Mouse (Mus musculus) brain, embryonic 18.5 days (tissue): ENCODE data around the gene Specc1l.
"Not testable (repeated sequence)": the region's sequence is repeated elsewhere in the genome, so short reads cannot be mapped to it uniquely, and the experiment has no call there.

Source experiments
- DNase-seq: peaks from one replicate; pipeline ENCODE4 v3.0.0-alpha.2; 2012; ENCODE audit warnings: low read depth, low spot score

The Specc1l gene

DNA sequence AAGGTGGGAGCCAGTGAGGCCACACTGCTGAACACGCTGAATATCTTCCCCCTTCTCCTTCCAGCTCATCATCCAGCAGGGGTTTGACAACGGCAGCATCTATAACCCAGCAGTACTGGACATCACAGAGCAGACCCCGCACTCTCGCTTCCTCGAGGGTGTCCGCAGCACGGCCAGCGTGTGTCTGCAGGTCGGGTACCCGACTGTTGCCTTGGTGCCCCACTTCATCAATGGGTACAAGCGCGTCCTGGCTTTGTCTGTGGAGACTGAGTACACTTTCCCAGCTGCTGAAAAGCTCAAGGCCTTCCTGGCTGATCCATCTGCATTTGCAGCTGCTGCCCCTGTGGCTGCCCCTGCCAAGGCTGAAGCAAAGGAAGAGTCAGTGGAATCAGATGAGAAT is 140.7 kb downstream of the Specc1l start:
- DNase-seq = no peak

DNA sequence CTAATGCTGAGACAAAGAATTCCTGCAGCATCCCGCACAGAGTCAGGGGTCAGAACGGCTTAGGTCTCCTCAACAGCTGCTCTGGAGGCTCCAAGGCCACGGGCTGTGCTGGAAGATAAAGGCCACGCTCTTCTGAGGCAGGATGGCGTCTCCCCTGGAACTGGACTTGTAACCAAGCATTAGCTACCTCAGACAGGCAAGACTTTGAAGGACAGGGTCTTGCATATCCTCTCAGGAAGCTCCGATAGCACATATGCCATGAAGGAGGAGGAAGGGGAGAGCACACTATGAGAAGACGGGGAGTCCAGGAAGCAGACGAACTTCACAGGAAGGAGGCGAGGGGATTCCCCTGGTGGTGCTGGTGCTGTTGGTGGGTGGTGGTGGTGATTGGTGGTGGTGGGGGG is 142.0 kb downstream of the Specc1l start:
- DNase-seq = not testable (repeated sequence)

DNA sequence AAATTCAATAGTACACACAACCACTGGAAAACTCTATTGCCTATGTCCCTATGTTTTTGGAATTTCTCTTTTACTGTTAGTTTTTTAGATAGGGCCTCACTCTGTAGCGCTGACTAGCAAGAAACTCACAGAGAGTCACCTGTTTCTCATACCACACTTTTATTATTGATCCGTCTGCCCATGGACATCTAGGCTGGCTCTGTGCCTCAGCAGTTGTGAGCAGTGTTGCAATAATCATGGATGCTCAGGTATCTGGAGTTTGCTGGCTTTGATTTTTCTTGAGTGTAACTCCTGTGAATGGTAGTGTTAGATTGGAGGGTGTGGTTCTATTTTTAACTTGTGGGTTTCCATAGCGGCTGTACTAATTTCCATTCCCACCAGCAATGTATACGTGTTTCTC is 143.5 kb downstream of the Specc1l start:
- no peak for DNase-seq
